Mouse (Mus musculus): Measurements from ENCODE around the gene Wwc2.

GRCm38 (mm10) chr8:48032046-48032445, 41.3 kb upstream of the Wwc2 start:
- TF ChIP-seq GATA1 (IDR thresholded peaks at IDR 0.05; ENCODE audit: low read length) (no peak), TAL1 (IDR thresholded peaks at IDR 0.05; ENCODE audit: low read length) (no peak)

Data from erythroblast, embryonic 14.5 days (primary cell).